Mouse (Mus musculus): ENCODE measurements around the gene Plin1.
A peak's percentile ranks its signal among the peaks of the same experiment; 100 is the strongest.

GRCm38 (mm10) chr7:79742659-79743536, 10.2 kb upstream of the Plin1 start, which contains the start of the genes Pex11a and Wdr93:
- TF ChIP-seq GATA1 (IDR thresholded peaks at IDR 0.05; ENCODE audit: borderline replicate concordance, low read length) (no peak), FLI1 (IDR thresholded peaks at IDR 0.05; ENCODE audit: low read length) (peak; percentile 54; the same call in 1 of the 2 replicates)

All from megakaryocyte, embryonic 14.5 days (primary cell).